Mouse (Mus musculus) liver, postnatal 0 days (tissue): ENCODE results near the gene Pgc.

ENCODE experiments used
- CTCF ChIP-seq: sonication (generic); IDR thresholded peaks from 2 replicates; pipeline ENCODE4 v1.5.1; 2016; ENCODE audit warnings: antibody characterized with exemption, low read depth
- EP300 ChIP-seq: IDR thresholded peaks from 2 replicates; pipeline ENCODE4 v1.6.1; 2016; ENCODE audit warnings: antibody characterized with exemption, low read depth, mild to moderate bottlenecking

DNA sequence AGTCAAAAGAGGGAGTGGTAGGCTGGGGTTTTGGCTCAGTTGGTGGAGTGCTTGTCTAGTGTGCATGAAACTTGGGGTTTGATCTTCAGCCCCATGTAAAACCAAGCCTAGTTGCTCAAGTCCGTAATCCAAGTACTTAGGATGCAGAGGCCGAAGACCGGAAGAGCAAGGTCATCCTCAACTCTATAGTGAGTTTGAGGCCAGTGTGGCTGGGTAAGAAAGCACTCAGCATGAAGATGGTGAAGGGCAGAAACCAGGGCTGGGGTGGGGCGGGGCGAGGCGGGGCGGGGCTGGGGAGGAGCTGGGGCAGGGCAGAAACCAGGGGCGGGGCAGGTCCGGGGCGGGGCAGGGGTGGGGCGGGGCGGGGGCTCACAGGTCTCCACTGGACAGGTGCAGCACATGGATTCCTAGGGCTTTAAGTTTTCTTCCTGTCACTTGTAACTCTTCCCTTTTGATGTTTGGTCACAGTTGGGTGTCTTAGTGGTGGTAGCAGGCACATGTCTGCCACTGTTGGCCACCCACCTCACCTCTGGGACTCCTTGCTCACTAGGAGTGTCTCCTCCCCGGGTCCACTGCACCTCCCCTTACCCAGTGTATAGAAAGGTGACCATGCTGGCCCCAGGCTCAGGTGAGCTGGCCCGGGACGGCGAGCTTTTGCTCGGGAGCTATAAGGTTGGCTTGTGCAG is 41.0 kb downstream of the Pgc start:
- TF ChIP-seq CTCF (no peak), EP300 (no peak)
